Mouse (Mus musculus): ENCODE results near the gene Stap1.

Gene Stap1

GRCm38 (mm10) chr5:86128749-86129148 is 57.2 kb downstream of the Stap1 start:
- no peak for DNase-seq (ENCODE audit: low spot score)

GRCm38 (mm10) chr5:86129828-86130227 is 58.3 kb downstream of the Stap1 start:
- DNase-seq (ENCODE audit: low spot score): no peak

Measured in yolk sac, embryonic 10.5 days (tissue).